21 mouse cellular contexts compared by ENCODE assay signal in the genomic region with DNA sequence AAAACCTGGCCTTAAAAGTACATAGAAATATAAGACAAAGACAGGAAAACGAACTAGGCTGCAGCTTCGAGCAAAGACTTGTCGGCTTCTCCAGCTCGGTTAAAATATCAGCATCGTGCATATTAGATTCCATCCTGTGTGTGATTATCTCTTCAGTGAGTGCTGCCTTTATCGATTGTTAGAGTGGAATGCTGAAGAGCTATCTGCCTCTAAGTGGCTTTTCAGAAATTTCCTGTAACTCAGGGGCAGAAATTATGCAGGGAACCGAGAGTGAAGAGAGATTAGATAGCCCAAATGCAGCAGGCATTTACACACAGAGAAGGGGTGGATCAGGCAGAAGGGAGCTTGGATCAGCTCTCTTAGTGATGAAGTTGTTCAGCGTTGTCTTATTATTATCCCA. TPM values are rescaled to one million over a fixed set of nuclear protein-coding genes. Genes with fewer than 3 reads are reported as not detected.
A peak's percentile ranks its signal among the peaks of the same experiment; 100 is the strongest.
DNase-seq lines count a peak whose midpoint lies in the region; ATAC-seq lines count a peak whose summit lies in the region.
"Had no signal": no experiment of that assay in that cellular context is flagged by ENCODE, and none has a peak within 500 bp of the region (broad histone marks: within the 10 kb centered on the region; RNA-seq: fewer than 3 reads in every experiment).

No protein-coding gene starts in this region.

- H3K9ac ChIP-seq in heart, embryonic 11.5 days (ENCODE audit: low read depth, low read length) = peak overlapping the region; percentile 18; the same call in 1 of the 2 replicates
- H3K9ac ChIP-seq in midbrain, embryonic 13.5 days (replicated peaks) = no peak overlapping the region
- no peak overlapping the region for H3K9ac ChIP-seq in midbrain, embryonic 14.5 days (replicated peaks; ENCODE audit: low read length)
- H3K9ac ChIP-seq in liver, embryonic 15.5 days = no peak overlapping the region
- H3K9ac ChIP-seq: forebrain, embryonic 15.5 days; heart, embryonic 15.5 days had no signal

- H3K4me2 ChIP-seq in heart, embryonic 11.5 days = peak overlapping the region; percentile 44
- no peak overlapping the region for H3K4me2 ChIP-seq in midbrain, embryonic 13.5 days (replicated peaks)
- H3K4me2 ChIP-seq in midbrain, embryonic 14.5 days (ENCODE audit: low read length) = no peak overlapping the region
- no peak overlapping the region for H3K4me2 ChIP-seq in liver, embryonic 15.5 days
- H3K4me2 ChIP-seq: forebrain, embryonic 15.5 days; heart, embryonic 15.5 days; midbrain, embryonic 11.5 days had no signal

- H3K4me1 ChIP-seq in heart, embryonic 11.5 days (ENCODE audit: control insufficient read depth, insufficient read depth, low read length) = peaks cover 22% of the 10 kb centered on the region
- H3K4me1 ChIP-seq in midbrain, embryonic 13.5 days (replicated peaks) = no peaks in the 10 kb centered on the region
- no peaks in the 10 kb centered on the region for H3K4me1 ChIP-seq in midbrain, embryonic 14.5 days (ENCODE audit: control insufficient read depth, insufficient read depth, low read length)
- H3K4me1 ChIP-seq in liver, embryonic 15.5 days (replicated peaks) = peaks cover 21% of the 10 kb centered on the region
- H3K4me1 ChIP-seq in hindbrain, embryonic 10.5 days (replicated peaks) = 0 out of 2 replicates have a peak, but pooled peaks cover 5% of the 10 kb centered on the region
- H3K4me1 ChIP-seq: forebrain, embryonic 15.5 days had no signal

- no peaks in the 10 kb centered on the region for H3K27me3 ChIP-seq in heart, embryonic 11.5 days (ENCODE audit: control insufficient read depth, insufficient read depth, low read length)
- H3K27me3 ChIP-seq in midbrain, embryonic 13.5 days = no peaks in the 10 kb centered on the region
- H3K27me3 ChIP-seq in midbrain, embryonic 14.5 days (ENCODE audit: control insufficient read depth, insufficient read depth, low read length) = no peaks in the 10 kb centered on the region
- H3K27me3 ChIP-seq in liver, embryonic 15.5 days = no peaks in the 10 kb centered on the region
- H3K27me3 ChIP-seq in hindbrain, embryonic 10.5 days (ENCODE audit: insufficient read depth, poor library complexity, severe bottlenecking) = no peaks in the 10 kb centered on the region
- H3K27me3 ChIP-seq: forebrain, embryonic 15.5 days; heart, embryonic 15.5 days had no signal

- H3K27ac ChIP-seq in heart, embryonic 11.5 days (ENCODE audit: low read depth, low read length) = 0 out of 2 replicates have a peak overlapping the region, but pooled peaks have one; percentile 15
- no peak overlapping the region for H3K27ac ChIP-seq in midbrain, embryonic 13.5 days
- H3K27ac ChIP-seq in midbrain, embryonic 14.5 days (replicated peaks; ENCODE audit: low read depth, low read length) = no peak overlapping the region
- no peak overlapping the region for H3K27ac ChIP-seq in liver, embryonic 15.5 days (replicated peaks)
- no peak overlapping the region for H3K27ac ChIP-seq in hindbrain, embryonic 10.5 days
- H3K27ac ChIP-seq: forebrain, embryonic 15.5 days; heart, embryonic 15.5 days; hindbrain, postnatal 0 days had no signal

- 10% methylated on average over 8 of the region's 8 CpGs for WGBS in heart, embryonic 11.5 days (ENCODE audit: insufficient replicate concordance)
- WGBS in midbrain, embryonic 13.5 days = 74% methylated on average over 8 of the region's 8 CpGs
- 76% methylated on average over 8 of the region's 8 CpGs for WGBS in midbrain, embryonic 14.5 days
- 8% methylated on average over 8 of the region's 8 CpGs for WGBS in liver, embryonic 15.5 days (ENCODE audit: insufficient replicate concordance)
- 80% methylated on average over 8 of the region's 8 CpGs for WGBS in hindbrain, embryonic 10.5 days

- H3K4me3 ChIP-seq in heart, embryonic 11.5 days (ENCODE audit: low read depth, low read length) = no peak overlapping the region
- H3K4me3 ChIP-seq in midbrain, embryonic 13.5 days (replicated peaks) = no peak overlapping the region
- H3K4me3 ChIP-seq in midbrain, embryonic 14.5 days (replicated peaks; ENCODE audit: low read depth, low read length) = no peak overlapping the region
- H3K4me3 ChIP-seq in liver, embryonic 15.5 days (replicated peaks) = no peak overlapping the region
- H3K4me3 ChIP-seq in hindbrain, embryonic 10.5 days = no peak overlapping the region
- H3K4me3 ChIP-seq: forebrain, embryonic 15.5 days; heart, embryonic 15.5 days had no signal

- no peak for DNase-seq in heart, adult 11 months
- DNase-seq in midbrain, embryonic 14.5 days = no peak
- peak; percentile 2 for DNase-seq in c-Kit-positive CD71-positive TER-119-positive erythroid progenitor cells, embryonic 14.5 days (ENCODE audit: low spot score)
- DNase-seq in adrenal gland, postnatal 14 days = no peak
- DNase-seq in hindbrain, embryonic 10.5 days (ENCODE audit: low spot score) = no peak
- DNase-seq: cerebellum, adult 18-20 months; cerebellum, postnatal 14 days; gastrocnemius, postnatal 25 days; kidney, adult 9 months; kidney, postnatal 14 days; lung, adult 18-20 months; lung, postnatal 10 days; thymus, postnatal 25 days had no signal

- H3K36me3 ChIP-seq in heart, embryonic 11.5 days (ENCODE audit: control insufficient read depth, insufficient read depth, low read length) = no peaks in the 10 kb centered on the region
- no peaks in the 10 kb centered on the region for H3K36me3 ChIP-seq in midbrain, embryonic 13.5 days
- H3K36me3 ChIP-seq in midbrain, embryonic 14.5 days (ENCODE audit: control insufficient read depth, insufficient read depth, low read length) = no peaks in the 10 kb centered on the region
- no peaks in the 10 kb centered on the region for H3K36me3 ChIP-seq in liver, embryonic 15.5 days (replicated peaks)
- no peaks in the 10 kb centered on the region for H3K36me3 ChIP-seq in hindbrain, embryonic 10.5 days
- H3K36me3 ChIP-seq: forebrain, embryonic 15.5 days; heart, embryonic 15.5 days had no signal

- ATAC-seq in heart, embryonic 11.5 days (replicated peaks; ENCODE audit: insufficient number of reproducible peaks, low FRiP score, low TSS enrichment) = no peak
- ATAC-seq in midbrain, embryonic 13.5 days = 0 out of 2 replicates have a peak, but pooled peaks have one; percentile 48
- ATAC-seq in midbrain, embryonic 14.5 days (ENCODE audit: low FRiP score, low TSS enrichment) = no peak
- ATAC-seq in liver, embryonic 15.5 days (ENCODE audit: insufficient read depth) = peak; percentile 55
- ATAC-seq: forebrain, embryonic 15.5 days; hindbrain, postnatal 0 days; intestine, embryonic 16.5 days had no signal

- H3K9me3 ChIP-seq in heart, embryonic 11.5 days (replicated peaks; ENCODE audit: control insufficient read depth, low read length) = no peaks in the 10 kb centered on the region
- H3K9me3 ChIP-seq in midbrain, embryonic 13.5 days = no peaks in the 10 kb centered on the region
- no peaks in the 10 kb centered on the region for H3K9me3 ChIP-seq in midbrain, embryonic 14.5 days (ENCODE audit: control insufficient read depth, low read length)
- H3K9me3 ChIP-seq in liver, embryonic 15.5 days (replicated peaks) = no peaks in the 10 kb centered on the region
- no peaks in the 10 kb centered on the region for H3K9me3 ChIP-seq in hindbrain, embryonic 10.5 days
- H3K9me3 ChIP-seq: forebrain, embryonic 15.5 days; heart, embryonic 15.5 days had no signal

RNA-seq across cellular contexts. Expression of a gene that starts 41.5 kb away (rescaled TPM):
- polyA plus RNA-seq in heart, embryonic 11.5 days (2014; fragmentation: Nextera tagmentation; extraction: Ambion mirVana) = 22.1 and 31.4 TPM in 2 replicates
- 7.1 and 8.2 TPM in 2 replicates for polyA plus RNA-seq in midbrain, embryonic 13.5 days (2015; fragmentation: Nextera tagmentation; extraction: Ambion mirVana)
- polyA plus RNA-seq in midbrain, embryonic 14.5 days (2014; fragmentation: Nextera tagmentation; extraction: Ambion mirVana) = 11.8 and 17.5 TPM in 2 replicates
- 30.7 and 32.0 TPM in 2 replicates for polyA plus RNA-seq in liver, embryonic 15.5 days (2015; fragmentation: Nextera tagmentation; extraction: Ambion mirVana)
- total RNA-seq in adrenal gland, postnatal 14 days (2021) = 78.0 and 79.5 TPM in 2 replicates
- polyA plus RNA-seq in hindbrain, embryonic 10.5 days (2016; fragmentation: Nextera tagmentation; extraction: Ambion mirVana) = 11.0 and 13.4 TPM in 2 replicates

Comparison
In these comparisons a context has a peak if more than half of its experiments do, and no peak if none do; other contexts are left out.
1. ATAC-seq: peak in midbrain, embryonic 13.5 days (single experiment) and liver, embryonic 15.5 days (single experiment); none in heart, embryonic 11.5 days (single experiment) and midbrain, embryonic 14.5 days (single experiment).